Mouse (Mus musculus) liver, postnatal 0 days (tissue): ENCODE results near the gene Fgd3. TPM values are rescaled to one million over a fixed set of nuclear protein-coding genes. Genes with fewer than 3 reads are reported as not detected.

Experiments
- ATAC-seq: fragments of 200-750 bp; cut with Nextera tagmentation; 2 replicates; pipeline ENCODE4 v1.8.0; 2017; ENCODE audit warnings: mild to moderate bottlenecking, moderate library complexity
- DNase-seq: peaks from one replicate; pipeline ENCODE4 v3.0.0-alpha.2; 2016
- H3K27ac ChIP-seq: fragments of 300-500 bp; sonication (generic); 2 replicates; pipeline ENCODE4 v1.5.1; 2014; ENCODE audit warnings: antibody characterized with exemption, moderate library complexity, mild to moderate bottlenecking, low read depth
- H3K27me3 ChIP-seq: fragments of 300-500 bp; sonication (generic); 2 replicates; pipeline ENCODE4 v1.6.1; 2014; ENCODE audit warnings: low read length, control low read depth, mixed read lengths; ENCODE audit not compliant: insufficient read depth
- H3K36me3 ChIP-seq: fragments of 300-500 bp; sonication (generic); replicated peaks from 2 replicates; pipeline ENCODE4 v1.6.1; 2014; ENCODE audit warnings: mild to moderate bottlenecking, control low read depth, low read length, moderate library complexity, mixed read lengths; ENCODE audit not compliant: insufficient read depth
- H3K4me1 ChIP-seq: fragments of 300-500 bp; sonication (generic); 2 replicates; pipeline ENCODE4 v1.6.1; 2014; ENCODE audit warnings: antibody characterized with exemption, mild to moderate bottlenecking, control low read depth; ENCODE audit not compliant: insufficient read depth
- H3K4me2 ChIP-seq: fragments of 300-500 bp; sonication (generic); 2 replicates; pipeline ENCODE4 v1.6.1; 2014; ENCODE audit warnings: low read depth, mild to moderate bottlenecking, low read length, moderate library complexity, mixed read lengths
- H3K4me3 ChIP-seq: fragments of 300-500 bp; sonication (generic); 2 replicates; pipeline ENCODE4 v1.5.1; 2014; ENCODE audit warnings: low read depth, low read length
- H3K9ac ChIP-seq: fragments of 300-500 bp; sonication (generic); replicated peaks from 2 replicates; pipeline ENCODE4 v1.6.1; 2014; ENCODE audit warnings: mild to moderate bottlenecking, moderate library complexity
- H3K9me3 ChIP-seq: fragments of 300-500 bp; sonication (generic); 2 replicates; pipeline ENCODE4 v1.6.1; 2016; ENCODE audit warnings: mild to moderate bottlenecking, control low read depth, low read length, mixed read lengths
- CTCF ChIP-seq: sonication (generic); IDR thresholded peaks from 2 replicates; pipeline ENCODE4 v1.5.1; 2016; ENCODE audit warnings: antibody characterized with exemption, low read depth
- EP300 ChIP-seq: IDR thresholded peaks from 2 replicates; pipeline ENCODE4 v1.6.1; 2016; ENCODE audit warnings: antibody characterized with exemption, low read depth, mild to moderate bottlenecking
- WGBS: fragments of 180-500 bp; shearing (Covaris S2); extraction: QIAGEN DNeasy Blood & Tissue Kit; methylation state at CpG from one replicate; pipeline ENCODE4 v1.1.7; 2014; ENCODE audit not compliant: insufficient replicate concordance; 5-methylcytosine and 5-hydroxymethylcytosine counted together
- polyA plus RNA-seq: library from polyadenylated mRNA; unstranded; fragments of >200 nt; fragmentation: Nextera tagmentation; extraction: Ambion mirVana; gene quantifications from 2 replicates; pipeline ENCODE4 v1.2.1, GENCODE M21; 2015

Fgd3 gene
- polyA plus RNA-seq, 1 experiment from 2014 or later, result 0.62 TPM

DNA sequence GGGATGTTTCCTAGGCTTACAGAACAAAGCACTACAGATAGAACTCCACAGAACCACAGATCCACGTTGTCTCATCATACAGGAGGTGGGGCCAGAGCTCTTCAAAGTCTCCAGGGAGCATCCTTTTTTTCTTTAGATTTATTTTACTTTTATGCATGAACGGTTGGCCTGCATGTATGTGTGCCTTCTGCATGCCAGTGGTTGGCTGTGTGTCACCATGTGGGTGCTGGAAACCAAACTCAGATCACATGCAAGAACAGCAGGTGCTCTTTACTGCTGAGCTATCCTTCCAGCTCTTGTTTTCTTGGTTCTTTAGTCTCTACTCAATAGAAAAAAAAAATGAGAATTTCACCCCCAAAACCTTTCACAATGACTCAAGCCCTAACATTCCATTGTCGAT is 71.2 kb downstream of the Fgd3 start:
- TF ChIP-seq EP300, result no peak
- TF ChIP-seq CTCF, result no peak
- no peak for ATAC-seq
- 35% methylated on average over 3 of the region's 3 CpGs for WGBS

DNA sequence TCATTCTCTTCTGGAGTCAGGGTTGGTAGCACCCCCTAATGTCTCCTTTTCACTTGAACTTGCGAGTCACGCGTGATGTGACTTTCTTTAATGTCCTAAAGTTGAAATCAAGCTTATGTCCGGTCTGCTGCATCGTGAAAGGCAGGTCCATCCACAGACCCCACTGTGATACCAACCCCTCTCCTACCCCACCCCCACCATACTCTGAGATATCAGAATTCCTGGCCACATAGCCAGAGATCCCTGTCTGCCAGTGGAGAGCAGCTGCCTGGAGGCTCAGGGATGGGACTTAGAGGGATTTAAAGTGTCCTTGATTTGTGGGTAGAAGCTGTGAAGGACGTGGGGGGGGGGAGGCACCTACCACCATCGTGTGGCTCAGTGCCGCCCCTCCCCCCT is 71.6 kb downstream of the Fgd3 start, which contains the start of gene Susd3:
TSS of gene Susd3 (minus strand) at position 240 of the 396 bp plus-strand sequence.
- peak within 1 kb of the TSS; percentile 59 for H3K9ac ChIP-seq
- DNase-seq (no peak), ATAC-seq (no peak)
- H3K27me3 ChIP-seq, result peaks cover 23% of the 10 kb centered on the region
- no peak within 1 kb of the TSS for H3K27ac ChIP-seq
- H3K4me2 ChIP-seq, result peak within 1 kb of the TSS; percentile 88
- 17% methylated on average over 8 of the region's 8 CpGs for WGBS
- no peak for TF ChIP-seq CTCF
- TF ChIP-seq EP300, result no peak
- H3K36me3 ChIP-seq, result no peaks in the 10 kb centered on the region
- H3K4me3 ChIP-seq, result peak within 1 kb of the TSS; percentile 49
- H3K9me3 ChIP-seq, result no peaks in the 10 kb centered on the region
- H3K4me1 ChIP-seq, result peaks cover 21% of the 10 kb centered on the region

More for the DNA sequence above, 71.2 kb downstream of the Fgd3 start:
- DNase-seq, result no peak
- no peaks in the 10 kb centered on the region for H3K36me3 ChIP-seq
- peaks cover 23% of the 10 kb centered on the region for H3K27me3 ChIP-seq
- H3K4me3 ChIP-seq, result no peak overlapping the region
- H3K4me2 ChIP-seq, result no peak overlapping the region
- H3K9me3 ChIP-seq, result no peaks in the 10 kb centered on the region
- peaks cover 18% of the 10 kb centered on the region for H3K4me1 ChIP-seq
- no peak overlapping the region for H3K9ac ChIP-seq
- H3K27ac ChIP-seq, result no peak overlapping the region

DNA sequence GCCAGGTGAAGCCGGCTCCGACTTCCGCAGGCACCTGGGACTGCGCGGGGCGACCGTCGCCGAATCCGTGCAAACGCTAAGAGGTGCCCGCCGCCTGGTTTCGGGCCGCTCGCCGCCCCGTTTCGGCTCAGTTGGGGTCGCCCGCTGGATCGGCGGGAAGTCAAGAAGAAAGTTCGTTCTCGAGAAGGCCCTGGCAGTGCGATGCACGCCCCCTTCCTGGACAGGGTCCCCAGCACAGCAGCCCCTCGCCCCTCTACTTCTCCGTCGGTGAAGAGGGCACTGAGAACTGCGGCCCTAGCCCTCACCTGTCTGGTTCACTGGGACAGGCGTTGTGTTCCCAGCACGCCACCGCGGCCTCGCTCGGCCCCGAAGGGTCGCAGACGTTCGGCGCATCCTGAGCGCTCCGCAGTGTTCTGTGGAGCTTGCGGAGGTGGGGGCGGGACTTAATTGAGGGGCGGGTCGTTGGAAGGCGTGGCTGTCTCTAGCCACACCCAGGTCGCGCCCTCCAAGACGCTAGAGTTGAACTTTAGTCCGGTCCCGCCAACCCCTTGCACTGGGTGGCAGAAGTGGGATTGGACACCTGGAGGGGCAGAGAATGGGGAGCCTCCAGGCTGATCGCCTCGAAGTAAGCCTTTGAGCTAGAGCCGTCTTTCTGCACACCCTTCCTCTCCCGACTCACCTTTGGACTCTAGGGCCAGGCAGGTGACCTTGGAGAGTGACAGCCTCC is 72.2 kb downstream of the Fgd3 start:
- no peaks in the 10 kb centered on the region for H3K36me3 ChIP-seq
- H3K9me3 ChIP-seq, result no peaks in the 10 kb centered on the region
- H3K27ac ChIP-seq, result no peak overlapping the region
- DNase-seq (peak; percentile 72), ATAC-seq (peak; percentile 66)
- H3K9ac ChIP-seq, result peak overlapping the region; percentile 59
- H3K4me1 ChIP-seq, result peaks cover 26% of the 10 kb centered on the region
- TF ChIP-seq CTCF (no peak), EP300 (no peak)
- WGBS, result under 1% methylated on average over 57 of the region's 58 CpGs
- peaks cover 23% of the 10 kb centered on the region for H3K27me3 ChIP-seq
- peak overlapping the region; percentile 88 for H3K4me2 ChIP-seq
- peak overlapping the region; percentile 49 for H3K4me3 ChIP-seq

DNA sequence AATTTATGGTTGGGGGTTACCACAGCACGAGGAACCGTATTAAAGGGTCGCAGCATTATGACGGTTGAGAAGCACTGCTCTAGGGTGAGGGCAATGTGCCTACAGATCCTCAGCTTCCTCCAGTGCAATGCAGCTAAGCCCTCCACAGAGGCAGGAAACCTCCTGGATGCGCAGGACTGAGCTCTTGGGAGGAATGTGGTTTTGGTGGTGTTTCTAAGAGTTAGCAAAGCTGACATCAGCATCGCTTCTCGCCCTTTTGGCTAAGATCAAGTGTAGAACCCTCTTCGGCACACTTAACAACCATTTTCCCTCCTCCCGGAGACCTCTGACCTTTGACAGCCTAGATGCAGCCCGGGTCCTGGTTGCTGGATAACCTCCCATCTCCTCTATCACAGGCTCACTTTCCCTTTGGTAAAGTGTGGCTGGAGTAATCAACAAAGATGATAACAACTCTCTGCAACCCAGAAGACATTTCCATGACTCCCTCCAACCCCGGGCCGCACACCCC is 72.8 kb downstream of the Fgd3 start:
- H3K27me3 ChIP-seq, result peaks cover 23% of the 10 kb centered on the region
- peaks cover 29% of the 10 kb centered on the region for H3K4me1 ChIP-seq
- ATAC-seq (no peak), DNase-seq (no peak)
- no peak overlapping the region for H3K27ac ChIP-seq
- H3K9ac ChIP-seq, result peak overlapping the region; percentile 59
- WGBS, result 18% methylated on average over 12 of the region's 12 CpGs
- no peaks in the 10 kb centered on the region for H3K9me3 ChIP-seq
- H3K4me3 ChIP-seq, result peak overlapping the region; percentile 49
- H3K36me3 ChIP-seq, result no peaks in the 10 kb centered on the region
- H3K4me2 ChIP-seq, result peak overlapping the region; percentile 88
- TF ChIP-seq EP300 (no peak), CTCF (no peak)

DNA sequence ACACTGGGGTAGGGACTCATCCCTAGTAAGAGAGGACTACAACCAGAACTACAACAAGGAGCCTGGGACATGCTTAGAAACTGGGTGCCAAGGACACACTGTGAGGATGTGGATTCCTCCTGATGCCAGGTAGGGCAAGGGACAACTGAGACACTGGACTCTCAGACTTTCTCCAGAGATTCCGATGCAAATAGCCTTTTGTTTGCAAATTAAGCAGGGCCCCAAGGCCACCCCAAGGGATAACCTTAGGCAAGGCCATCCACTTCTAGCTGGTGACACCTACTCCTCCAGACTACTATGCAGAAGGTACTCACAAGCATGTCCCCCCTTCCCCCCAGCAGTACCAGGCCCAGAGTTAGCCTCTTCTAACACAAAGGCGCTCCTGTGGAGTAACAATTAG is 73.5 kb downstream of the Fgd3 start:
- no peak overlapping the region for H3K9ac ChIP-seq
- H3K4me3 ChIP-seq, result no peak overlapping the region
- H3K36me3 ChIP-seq, result no peaks in the 10 kb centered on the region
- H3K4me1 ChIP-seq, result peaks cover 30% of the 10 kb centered on the region
- no peak for ATAC-seq
- H3K4me2 ChIP-seq, result 0 out of 2 replicates have a peak overlapping the region, but pooled peaks have one; percentile 88
- no peak for DNase-seq
- H3K27ac ChIP-seq, result no peak overlapping the region
- H3K9me3 ChIP-seq, result no peaks in the 10 kb centered on the region
- H3K27me3 ChIP-seq, result peaks cover 23% of the 10 kb centered on the region
- 80% methylated on average over 2 of the region's 2 CpGs for WGBS
- no peak for TF ChIP-seq CTCF
- no peak for TF ChIP-seq EP300

DNA sequence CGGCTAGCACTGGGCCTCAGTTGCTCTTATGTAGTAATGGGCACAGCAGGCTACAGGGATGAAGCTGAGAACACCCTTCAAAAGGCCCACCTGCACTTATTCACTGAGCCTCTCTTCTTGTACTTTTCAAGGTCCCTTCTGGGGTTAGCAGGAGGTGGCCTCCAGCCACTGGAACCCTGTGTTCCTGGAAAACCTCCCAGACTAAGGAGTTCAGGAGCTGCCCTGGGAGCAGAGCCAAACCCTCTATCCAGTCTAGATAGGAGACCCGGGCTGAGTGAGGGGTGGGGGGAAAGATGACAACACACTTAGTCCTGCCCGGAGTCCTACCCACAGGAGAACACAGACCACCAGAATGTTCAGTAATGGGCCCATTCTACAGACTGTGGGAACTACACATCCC is 74.1 kb downstream of the Fgd3 start:
- Histone ChIP-seq H3K27me3 (peaks cover 23% of the 10 kb centered on the region), H3K36me3 (no peaks in the 10 kb centered on the region), H3K27ac (no peak overlapping the region), H3K4me2 (no peak overlapping the region), H3K4me1 (peaks cover 32% of the 10 kb centered on the region), H3K9me3 (no peaks in the 10 kb centered on the region), H3K4me3 (no peak overlapping the region), H3K9ac (no peak overlapping the region)
- no peak for TF ChIP-seq EP300
- TF ChIP-seq CTCF, result no peak
- DNase-seq (no peak), ATAC-seq (no peak)
- WGBS, result 58% methylated on average over 3 of the region's 3 CpGs
